Mouse (Mus musculus) limb, embryonic 15.5 days (tissue): ENCODE data around the gene Tmem138. TPM values are rescaled to one million over a fixed set of nuclear protein-coding genes. Genes with fewer than 3 reads are reported as not detected.

Experiments used
- ATAC-seq: fragments of 200-750 bp; cut with Nextera tagmentation; 2 replicates; pipeline ENCODE4 v1.8.0; 2017; ENCODE audit warnings: low read depth, moderate TSS enrichment; ENCODE audit not compliant: insufficient number of reproducible peaks, low FRiP score, low TSS enrichment
- H3K27ac ChIP-seq: fragments of 300-500 bp; sonication (generic); 2 replicates; pipeline ENCODE4 v1.5.1; 2015; ENCODE audit warnings: moderate library complexity, mild to moderate bottlenecking, inconsistent platforms
- H3K27me3 ChIP-seq: fragments of 300-500 bp; sonication (generic); 2 replicates; pipeline ENCODE4 v1.6.1; 2015; ENCODE audit warnings: inconsistent platforms
- H3K36me3 ChIP-seq: fragments of 300-500 bp; sonication (generic); 2 replicates; pipeline ENCODE4 v1.6.1; 2015; ENCODE audit warnings: inconsistent platforms
- H3K4me1 ChIP-seq: fragments of 300-500 bp; sonication (generic); 2 replicates; pipeline ENCODE4 v1.6.1; 2015; ENCODE audit warnings: inconsistent platforms
- H3K4me2 ChIP-seq: fragments of 300-500 bp; sonication (generic); 2 replicates; pipeline ENCODE4 v1.6.1; 2015; ENCODE audit warnings: mild to moderate bottlenecking, inconsistent platforms
- H3K4me3 ChIP-seq: fragments of 300-500 bp; sonication (generic); 2 replicates; pipeline ENCODE4 v1.5.1; 2015; ENCODE audit warnings: mild to moderate bottlenecking, inconsistent platforms
- H3K9ac ChIP-seq: fragments of 300-500 bp; sonication (generic); 2 replicates; pipeline ENCODE4 v1.6.1; 2015; ENCODE audit warnings: inconsistent platforms
- H3K9me3 ChIP-seq: fragments of 300-500 bp; sonication (generic); 2 replicates; pipeline ENCODE4 v1.6.1; 2016; ENCODE audit warnings: inconsistent platforms
- WGBS: fragments of 180-500 bp; shearing (Covaris S2); methylation state at CpG from one replicate; pipeline ENCODE4 v1.1.7; 2015; 5-methylcytosine and 5-hydroxymethylcytosine counted together
- polyA plus RNA-seq: library from polyadenylated mRNA; unstranded; fragments of >200 nt; fragmentation: Nextera tagmentation; extraction: Ambion mirVana; gene quantifications from 2 replicates; pipeline ENCODE4 v1.2.1, GENCODE M21; 2015

The Tmem138 gene
- polyA plus RNA-seq, 1 experiment from 2014 or later, result 26.8 TPM

- H3K9ac ChIP-seq, result no peak overlapping the region
- H3K36me3 ChIP-seq, result peaks cover 42% of the 10 kb centered on the region
- no peaks in the 10 kb centered on the region for H3K9me3 ChIP-seq
- ATAC-seq, result peak; percentile 62; the same call in 1 of the 2 replicates
- H3K4me2 ChIP-seq, result no peak overlapping the region
- H3K27ac ChIP-seq, result no peak overlapping the region
- no peaks in the 10 kb centered on the region for H3K27me3 ChIP-seq
- WGBS, result 88% methylated on average over 6 of the region's 6 CpGs
- no peak overlapping the region for H3K4me3 ChIP-seq
- peaks cover 7% of the 10 kb centered on the region for H3K4me1 ChIP-seq
These were observed 14.7 kb upstream of the Tmem138 start for GRCm38 (mm10) chr19:10591659-10592377.

GRCm38 (mm10) chr19:10590301-10590700, 13.1 kb upstream of the Tmem138 start:
- Histone ChIP-seq H3K27ac (no peak overlapping the region), H3K27me3 (no peaks in the 10 kb centered on the region), H3K9ac (no peak overlapping the region), H3K36me3 (peaks cover 45% of the 10 kb centered on the region), H3K4me1 (peaks cover 7% of the 10 kb centered on the region), H3K4me2 (no peak overlapping the region), H3K4me3 (no peak overlapping the region), H3K9me3 (no peaks in the 10 kb centered on the region)
- WGBS, result 65% methylated on average over 3 of the region's 3 CpGs
- ATAC-seq, result no peak

GRCm38 (mm10) chr19:10589127-10589857, 12.1 kb upstream of the Tmem138 start:
- WGBS, result 61% methylated on average over 5 of the region's 5 CpGs
- no peak for ATAC-seq
- no peak overlapping the region for H3K9ac ChIP-seq
- H3K4me2 ChIP-seq, result no peak overlapping the region
- H3K36me3 ChIP-seq, result peaks cover 42% of the 10 kb centered on the region
- no peak overlapping the region for H3K4me3 ChIP-seq
- H3K27ac ChIP-seq, result peak overlapping the region; percentile 18; the same call in 1 of the 2 replicates
- H3K4me1 ChIP-seq, result peaks cover 7% of the 10 kb centered on the region
- no peaks in the 10 kb centered on the region for H3K27me3 ChIP-seq
- no peaks in the 10 kb centered on the region for H3K9me3 ChIP-seq

- no peak overlapping the region for H3K27ac ChIP-seq
- H3K27me3 ChIP-seq, result no peaks in the 10 kb centered on the region
- H3K4me2 ChIP-seq, result no peak overlapping the region
- no peak overlapping the region for H3K9ac ChIP-seq
- H3K36me3 ChIP-seq, result peaks cover 23% of the 10 kb centered on the region
- WGBS, result 86% methylated on average over 8 of the region's 8 CpGs
- no peak for ATAC-seq
- no peaks in the 10 kb centered on the region for H3K9me3 ChIP-seq
- no peak overlapping the region for H3K4me3 ChIP-seq
- H3K4me1 ChIP-seq, result peaks cover 7% of the 10 kb centered on the region
These were observed 10.1 kb upstream of the Tmem138 start for GRCm38 (mm10) chr19:10587231-10587630.

- Histone ChIP-seq H3K27me3 (no peaks in the 10 kb centered on the region), H3K9me3 (no peaks in the 10 kb centered on the region), H3K36me3 (peaks cover 23% of the 10 kb centered on the region), H3K4me1 (peaks cover 7% of the 10 kb centered on the region), H3K4me3 (no peak overlapping the region), H3K4me2 (no peak overlapping the region), H3K9ac (no peak overlapping the region), H3K27ac (no peak overlapping the region)
- WGBS, result 88% methylated on average over 8 of the region's 8 CpGs
- no peak for ATAC-seq
These were observed 8.0 kb upstream of the Tmem138 start for GRCm38 (mm10) chr19:10585112-10585511.

GRCm38 (mm10) chr19:10583550-10584146, 6.5 kb upstream of the Tmem138 start:
- Histone ChIP-seq H3K36me3 (peaks cover 20% of the 10 kb centered on the region), H3K9me3 (no peaks in the 10 kb centered on the region), H3K9ac (no peak overlapping the region), H3K27me3 (no peaks in the 10 kb centered on the region), H3K27ac (no peak overlapping the region), H3K4me2 (no peak overlapping the region), H3K4me1 (0 out of 2 replicates have a peak, but pooled peaks cover 4% of the 10 kb centered on the region), H3K4me3 (no peak overlapping the region)
- WGBS, result 50% methylated on average over 7 of the region's 7 CpGs
- ATAC-seq, result no peak

GRCm38 (mm10) chr19:10581984-10582383, 4.8 kb upstream of the Tmem138 start:
- 76% methylated on average over 6 of the region's 6 CpGs for WGBS
- no peak for ATAC-seq
- 0 out of 2 replicates have a peak, but pooled peaks cover 12% of the 10 kb centered on the region for H3K36me3 ChIP-seq
- H3K27me3 ChIP-seq, result no peaks in the 10 kb centered on the region
- H3K9ac ChIP-seq, result no peak overlapping the region
- H3K4me1 ChIP-seq, result peaks cover 13% of the 10 kb centered on the region
- no peak overlapping the region for H3K4me2 ChIP-seq
- no peak overlapping the region for H3K4me3 ChIP-seq
- no peak overlapping the region for H3K27ac ChIP-seq
- H3K9me3 ChIP-seq, result no peaks in the 10 kb centered on the region

- Histone ChIP-seq H3K27ac (no peak overlapping the region), H3K36me3 (0 out of 2 replicates have a peak, but pooled peaks cover 7% of the 10 kb centered on the region), H3K27me3 (no peaks in the 10 kb centered on the region), H3K4me1 (peaks cover 16% of the 10 kb centered on the region), H3K4me3 (no peak overlapping the region), H3K9ac (no peak overlapping the region), H3K4me2 (no peak overlapping the region), H3K9me3 (no peaks in the 10 kb centered on the region)
- WGBS, result 75% methylated on average over 3 of the region's 3 CpGs
- no peak for ATAC-seq
These were observed 3.6 kb upstream of the Tmem138 start for GRCm38 (mm10) chr19:10580761-10581160.

- Histone ChIP-seq H3K4me2 (no peak overlapping the region), H3K27ac (no peak overlapping the region), H3K9me3 (no peaks in the 10 kb centered on the region), H3K9ac (no peak overlapping the region), H3K4me1 (peaks cover 16% of the 10 kb centered on the region), H3K4me3 (no peak overlapping the region), H3K36me3 (peaks cover 6% of the 10 kb centered on the region), H3K27me3 (no peaks in the 10 kb centered on the region)
- ATAC-seq, result no peak
- 78% methylated on average over 3 of the region's 3 CpGs for WGBS
These were observed 2.9 kb upstream of the Tmem138 start for GRCm38 (mm10) chr19:10580102-10580501.

- no peak overlapping the region for H3K4me2 ChIP-seq
- no peak overlapping the region for H3K9ac ChIP-seq
- H3K27ac ChIP-seq, result no peak overlapping the region
- H3K9me3 ChIP-seq, result no peaks in the 10 kb centered on the region
- no peaks in the 10 kb centered on the region for H3K27me3 ChIP-seq
- H3K4me3 ChIP-seq, result no peak overlapping the region
- WGBS, result 97% methylated on average over 6 of the region's 6 CpGs
- H3K4me1 ChIP-seq, result no peaks in the 10 kb centered on the region
- peaks cover 49% of the 10 kb centered on the region for H3K36me3 ChIP-seq
- ATAC-seq, result no peak
These were observed 7.5 kb downstream of the Tmem138 start for GRCm38 (mm10) chr19:10569627-10570026.

- Histone ChIP-seq H3K27ac (no peak overlapping the region), H3K9ac (no peak overlapping the region), H3K4me2 (no peak overlapping the region), H3K9me3 (no peaks in the 10 kb centered on the region), H3K4me1 (no peaks in the 10 kb centered on the region), H3K27me3 (no peaks in the 10 kb centered on the region), H3K4me3 (no peak overlapping the region), H3K36me3 (peaks cover 15% of the 10 kb centered on the region)
- no peak for ATAC-seq
- 80% methylated on average over 4 of the region's 4 CpGs for WGBS
These were observed 11.9 kb downstream of the Tmem138 start for GRCm38 (mm10) chr19:10565217-10565616.

GRCm38 (mm10) chr19:10564278-10564677, 12.9 kb downstream of the Tmem138 start:
- H3K27ac ChIP-seq, result no peak overlapping the region
- H3K9ac ChIP-seq, result no peak overlapping the region
- H3K36me3 ChIP-seq, result peaks cover 7% of the 10 kb centered on the region; the same call in 1 of the 2 replicates
- H3K4me2 ChIP-seq, result no peak overlapping the region
- no peak for ATAC-seq
- 82% methylated on average over 6 of the region's 6 CpGs for WGBS
- no peaks in the 10 kb centered on the region for H3K4me1 ChIP-seq
- H3K27me3 ChIP-seq, result no peaks in the 10 kb centered on the region
- H3K4me3 ChIP-seq, result no peak overlapping the region
- H3K9me3 ChIP-seq, result no peaks in the 10 kb centered on the region
